Mouse (Mus musculus): ENCODE measurements at regions not wholly inside any gene's neighbourhood (a gene's known extent, or its start where the extent isn't known, plus 50 kb on each side); places are given as distances from the start of the nearest gene placed in this dataset.
A peak's percentile ranks its signal among the peaks of the same experiment; 100 is the strongest.
"Not testable (repeated sequence)": the region's sequence is repeated elsewhere in the genome, so short reads cannot be mapped to it uniquely, and the experiment has no call there.

DNA sequence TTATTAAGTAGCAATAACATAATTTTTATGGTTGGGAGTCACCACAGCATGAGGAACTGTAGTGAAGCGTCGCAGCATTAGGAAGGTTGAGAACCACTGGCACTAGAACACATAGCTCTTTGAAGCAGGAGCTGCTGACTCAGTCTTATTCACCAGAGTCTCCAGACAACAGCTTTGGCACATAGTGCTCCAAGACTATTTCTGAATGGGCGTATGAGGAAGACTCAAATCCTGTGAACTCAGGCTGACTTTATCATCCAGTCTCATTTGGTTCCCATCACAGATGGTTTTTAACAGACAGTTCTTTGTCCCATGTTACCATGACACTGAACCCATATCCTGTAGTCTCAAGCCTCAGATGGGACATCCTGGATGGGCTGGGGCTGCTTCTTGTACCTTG is 282.5 kb downstream of the 4933412E24Rik start:
- no peak for DNase-seq (ENCODE audit: low spot score)

DNA sequence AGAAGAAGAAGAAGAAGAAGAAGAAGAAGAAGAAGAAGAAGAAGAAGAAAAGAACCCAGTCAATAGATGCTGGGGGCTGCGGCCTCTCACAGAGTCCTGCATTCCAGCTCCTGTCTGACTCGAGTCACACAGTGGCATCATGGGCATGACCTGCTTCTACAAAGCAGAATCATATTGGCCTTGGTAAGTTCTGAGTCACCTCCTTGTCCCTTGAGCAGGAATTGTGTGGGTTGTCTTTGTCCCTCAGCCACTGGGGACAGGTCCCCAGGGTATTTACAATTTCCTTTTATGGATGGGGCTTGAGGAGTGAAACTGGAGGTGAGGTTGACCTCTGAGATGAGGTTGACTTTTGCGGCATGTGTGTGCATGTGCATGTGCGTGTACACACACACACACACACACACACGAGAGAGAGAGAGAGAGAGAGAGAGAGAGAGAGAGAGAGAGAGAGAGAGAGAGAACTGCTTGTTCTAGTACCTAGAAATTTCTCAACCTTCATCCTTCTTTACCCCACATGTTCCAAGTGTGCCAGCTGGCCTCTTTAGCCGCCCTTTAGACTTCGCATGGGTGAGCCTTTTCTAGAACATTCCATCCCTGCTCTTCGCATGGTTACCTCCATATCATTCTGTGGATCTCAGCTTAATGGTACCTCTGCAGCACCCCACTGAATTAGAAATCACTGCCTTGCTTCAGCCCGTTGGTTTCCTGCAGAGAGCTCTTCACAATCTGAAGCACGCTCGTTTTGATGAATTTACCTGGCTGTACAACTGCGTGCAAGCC is 283.2 kb downstream of the 4933412E24Rik start:
- no peak for DNase-seq (ENCODE audit: low spot score)

DNA sequence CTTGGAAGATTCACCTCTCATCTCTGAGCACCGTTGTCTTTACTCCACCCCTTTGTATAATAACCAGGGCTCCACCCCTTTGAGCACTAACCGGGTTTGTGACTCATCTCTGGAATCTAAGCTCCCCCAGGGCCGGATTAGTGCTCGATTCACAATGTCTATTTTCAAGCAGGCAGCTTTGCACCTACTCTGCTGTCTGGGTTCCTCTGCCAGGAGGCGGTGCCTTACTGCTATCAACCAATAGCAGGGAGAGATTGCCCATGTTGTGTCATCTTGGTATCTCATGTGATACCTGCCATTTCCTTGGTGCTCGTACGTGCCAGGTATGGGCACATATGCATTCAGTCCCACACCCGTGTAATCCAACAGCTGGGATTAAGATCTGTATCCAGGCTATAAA is 285.3 kb downstream of the 4933412E24Rik start:
- DNase-seq (ENCODE audit: low spot score), result no peak

DNA sequence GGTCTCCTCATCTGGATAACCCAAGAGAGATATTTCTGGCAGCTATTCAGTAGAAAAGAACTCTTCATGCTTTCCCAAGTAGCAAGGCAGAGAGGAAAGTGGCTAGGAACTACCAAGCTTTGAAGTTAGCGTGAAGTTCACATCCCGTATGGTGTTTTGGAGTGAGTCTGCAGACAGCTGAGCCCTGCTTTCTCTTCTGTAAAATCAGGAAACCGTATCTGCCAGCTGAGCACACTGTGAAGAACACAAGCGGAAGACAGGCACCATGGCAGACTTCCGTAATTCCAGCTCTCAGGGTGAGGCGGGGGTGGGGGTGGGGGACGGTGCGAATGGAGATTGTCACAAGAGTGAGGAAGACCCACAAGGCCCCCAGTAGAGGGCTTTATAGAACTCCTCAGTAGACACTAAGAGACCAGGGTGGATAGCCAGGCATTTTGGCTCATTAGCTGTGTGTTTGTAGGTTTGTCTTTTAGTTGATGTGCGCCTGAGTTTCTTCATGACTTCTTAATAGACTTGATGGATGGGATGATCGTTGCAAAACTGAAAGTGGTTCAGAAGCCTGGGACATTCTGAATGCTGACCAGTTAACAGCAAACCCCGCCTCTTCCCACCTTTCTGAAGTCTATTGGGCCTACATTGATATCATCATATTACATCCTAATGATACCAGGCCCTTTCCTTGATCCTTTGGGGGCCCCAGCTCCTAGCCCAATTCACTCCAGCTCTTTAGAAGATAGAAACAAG is 287.4 kb downstream of the 4933412E24Rik start:
- DNase-seq (ENCODE audit: low spot score), result no peak

DNA sequence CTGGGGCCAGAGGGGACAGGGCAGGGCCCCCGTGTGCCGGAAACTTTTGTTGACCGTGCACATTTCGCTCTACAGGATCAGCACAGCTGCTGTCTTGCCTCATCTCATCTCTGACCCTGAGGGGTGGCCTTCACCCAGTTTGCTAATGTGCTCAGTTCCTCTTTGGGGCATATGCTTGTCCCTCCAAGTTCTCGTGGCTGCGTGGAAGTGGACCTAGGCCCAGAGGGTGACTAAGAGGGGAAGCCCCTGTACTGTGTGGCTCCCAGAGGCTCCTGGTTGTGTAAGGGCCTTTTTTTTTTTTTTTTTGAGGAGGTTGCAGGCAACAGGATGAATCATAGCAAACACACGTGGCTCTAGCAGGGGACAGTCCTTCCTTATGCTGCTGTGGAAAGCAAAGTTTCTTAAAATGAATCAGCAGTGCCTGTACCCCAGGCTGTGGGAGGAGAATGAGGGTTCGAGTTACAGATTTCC is 288.2 kb downstream of the 4933412E24Rik start:
- DNase-seq (ENCODE audit: low spot score), result peak; percentile 24

DNA sequence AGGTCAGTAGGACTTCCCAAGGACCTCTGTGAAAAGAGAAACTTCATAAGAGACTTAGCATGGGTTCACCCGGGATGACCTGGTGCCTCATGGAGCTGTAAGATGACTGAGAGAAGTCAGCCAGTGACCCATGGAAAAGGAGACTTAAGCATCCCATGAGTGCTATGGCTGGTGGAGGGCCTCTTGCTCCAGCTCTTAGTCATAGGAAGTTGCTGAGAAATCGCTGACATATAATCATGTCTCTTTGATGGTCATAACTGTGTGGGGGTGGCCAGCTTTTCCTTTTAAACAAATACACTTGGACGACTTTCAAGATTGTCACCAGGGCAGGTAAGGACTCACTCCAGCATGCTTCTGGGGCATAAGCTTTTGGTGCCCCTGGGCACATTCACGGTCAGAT is 290.5 kb downstream of the 4933412E24Rik start:
- no peak for DNase-seq (ENCODE audit: low spot score)

DNA sequence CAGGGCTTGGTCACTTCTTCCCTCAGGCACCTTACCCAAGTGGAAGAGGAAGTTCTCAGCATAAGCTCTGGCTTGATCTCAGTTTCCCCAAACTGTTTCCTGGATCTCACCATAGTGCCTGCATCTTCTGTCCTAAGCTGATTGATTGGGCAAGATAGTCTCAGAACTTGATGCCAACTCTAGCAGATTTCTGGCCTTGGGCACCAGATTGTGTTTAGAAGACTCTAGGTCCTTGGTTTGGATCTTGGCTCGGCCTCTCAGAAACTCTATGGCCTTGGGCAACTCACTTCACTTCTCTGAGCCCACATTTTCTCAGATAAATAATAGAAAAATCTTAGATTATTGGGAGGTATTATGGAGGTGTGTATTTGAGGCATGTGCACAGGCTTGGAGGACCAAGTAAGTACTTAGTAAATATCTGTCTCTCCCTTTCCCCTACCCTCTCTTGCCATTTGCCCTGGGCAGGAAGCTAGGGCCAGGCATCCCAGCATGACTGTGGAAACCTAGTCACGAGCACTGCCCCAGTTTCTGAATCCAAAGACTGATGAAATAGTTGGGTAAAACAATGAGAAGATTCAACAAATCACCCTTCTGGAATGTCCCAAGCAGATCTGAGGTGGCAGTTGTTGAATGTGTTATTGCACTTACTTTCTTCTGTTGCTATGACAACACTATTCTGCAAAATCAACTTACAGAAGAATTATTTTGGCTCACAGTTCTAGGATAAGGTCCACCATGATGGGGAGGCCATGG is 293.6 kb downstream of the 4933412E24Rik start:
- no peak for DNase-seq (ENCODE audit: low spot score)

DNA sequence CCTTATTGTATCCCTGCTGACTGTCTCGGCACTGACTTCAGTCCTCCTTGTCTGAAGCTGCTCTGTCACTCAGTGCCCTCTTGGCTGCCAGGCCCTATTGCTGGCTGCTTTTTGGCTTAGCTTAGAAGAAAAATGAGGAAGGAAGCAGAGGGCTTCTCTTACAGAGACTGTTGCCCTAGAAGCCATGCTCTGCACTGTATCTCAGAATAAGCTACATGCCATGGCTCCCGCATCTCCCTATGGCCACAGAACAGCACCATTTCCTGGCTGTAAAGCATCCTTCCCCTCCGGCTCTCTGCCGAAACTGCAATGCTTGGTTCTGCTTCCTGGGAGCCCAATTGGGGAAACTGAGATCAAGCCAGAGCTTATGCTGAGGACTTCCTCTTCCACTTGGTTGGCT is 295.0 kb downstream of the 4933412E24Rik start:
- DNase-seq (ENCODE audit: low spot score), result no peak

DNA sequence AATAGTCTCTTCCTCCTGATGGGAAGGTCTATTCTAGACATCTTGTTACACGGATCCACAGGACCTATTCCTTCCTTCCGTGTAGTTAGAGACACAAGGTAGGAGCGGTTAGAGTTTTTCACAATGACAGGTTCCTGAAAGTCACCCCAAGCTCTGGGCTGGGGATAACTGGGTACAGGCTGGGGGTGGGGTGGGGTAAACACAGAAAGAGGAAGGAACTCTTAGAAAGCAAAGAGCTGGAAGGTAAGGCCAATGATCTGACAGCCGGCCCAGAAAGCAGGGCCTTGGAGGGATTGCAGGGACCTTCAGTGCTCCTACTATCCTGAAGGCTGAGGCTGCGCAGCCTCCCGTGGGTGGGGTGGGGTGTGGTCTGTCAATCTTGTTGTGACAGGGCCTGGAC is 295.4 kb downstream of the 4933412E24Rik start:
- DNase-seq (ENCODE audit: low spot score), result no peak

DNA sequence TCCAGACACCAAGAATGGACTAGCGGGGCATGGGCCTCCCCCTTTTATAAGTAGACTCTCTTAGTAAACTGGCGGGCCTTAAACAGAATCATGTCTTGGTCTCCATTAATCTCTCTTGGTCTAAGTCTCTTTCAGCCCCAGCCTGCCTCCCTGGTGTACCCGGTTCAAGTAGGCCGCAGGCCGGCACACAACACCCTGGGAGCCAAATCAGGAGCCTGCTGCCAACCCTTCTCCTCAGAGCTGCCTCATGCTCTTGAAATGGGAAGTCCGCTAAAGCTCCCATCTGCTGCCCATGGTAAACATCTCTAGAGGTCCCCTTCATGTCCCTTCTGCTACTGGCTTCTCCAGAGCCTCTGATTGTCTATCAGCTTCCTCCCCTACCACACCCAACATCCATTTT is 296.3 kb downstream of the 4933412E24Rik start:
- no peak for DNase-seq (ENCODE audit: low spot score)

DNA sequence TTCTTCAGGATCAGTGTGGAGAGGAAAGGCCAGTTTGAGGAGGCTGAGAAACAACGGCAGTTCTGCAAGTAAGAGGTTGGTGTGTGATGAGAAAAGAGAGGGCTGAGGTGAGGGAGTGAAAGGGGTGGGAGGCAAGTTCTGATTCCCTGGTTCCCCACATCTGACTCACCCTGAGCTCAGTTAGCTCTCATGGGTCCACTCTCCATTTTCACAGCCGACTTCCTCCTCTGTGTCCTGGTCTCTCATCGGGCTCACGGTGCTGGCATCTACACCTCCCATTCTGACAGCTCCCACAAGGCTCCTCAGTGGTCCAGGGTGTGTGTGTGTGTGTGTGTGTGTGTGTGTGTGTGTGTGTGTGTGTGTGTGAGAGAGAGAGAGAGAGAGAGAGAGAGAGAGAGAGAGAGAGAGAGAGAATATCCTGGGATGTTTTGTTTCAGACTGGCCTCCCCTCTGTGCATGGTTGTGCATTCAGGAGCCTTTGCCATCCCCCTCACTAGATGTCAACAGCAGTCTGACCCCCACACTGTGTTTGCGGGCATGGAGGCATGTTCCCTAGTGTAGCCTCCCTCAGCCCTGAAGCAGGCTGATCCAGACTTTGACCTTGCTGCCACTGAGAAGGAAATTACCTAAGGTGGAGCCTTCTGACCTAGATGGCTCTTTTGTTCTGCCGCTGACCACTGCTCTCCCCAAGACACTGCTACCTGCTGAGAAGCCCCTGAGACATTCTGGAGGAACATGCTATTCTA is 296.9 kb downstream of the 4933412E24Rik start:
- not testable (repeated sequence) for DNase-seq (ENCODE audit: low spot score)

DNA sequence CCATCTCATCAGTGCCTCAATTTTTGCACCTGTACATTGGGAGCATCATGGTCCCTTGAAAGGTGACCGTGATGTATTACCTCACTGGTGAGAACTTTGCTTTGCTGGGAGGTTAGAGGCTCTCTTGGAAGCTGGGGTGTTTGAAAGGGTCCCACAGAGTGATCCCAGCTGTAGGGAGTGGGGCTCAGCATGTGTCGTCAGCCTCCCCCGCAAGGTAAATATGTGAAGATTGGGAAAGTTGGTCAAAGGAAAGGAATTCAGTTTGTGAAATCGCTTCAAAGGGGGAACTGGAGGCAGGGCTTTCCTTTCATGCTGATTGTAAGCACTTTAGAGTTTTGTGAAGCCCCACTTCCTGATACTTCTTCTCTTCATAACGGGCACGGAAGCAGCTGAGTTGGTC is 299.5 kb downstream of the 4933412E24Rik start:
- DNase-seq (ENCODE audit: low spot score), result no peak

DNA sequence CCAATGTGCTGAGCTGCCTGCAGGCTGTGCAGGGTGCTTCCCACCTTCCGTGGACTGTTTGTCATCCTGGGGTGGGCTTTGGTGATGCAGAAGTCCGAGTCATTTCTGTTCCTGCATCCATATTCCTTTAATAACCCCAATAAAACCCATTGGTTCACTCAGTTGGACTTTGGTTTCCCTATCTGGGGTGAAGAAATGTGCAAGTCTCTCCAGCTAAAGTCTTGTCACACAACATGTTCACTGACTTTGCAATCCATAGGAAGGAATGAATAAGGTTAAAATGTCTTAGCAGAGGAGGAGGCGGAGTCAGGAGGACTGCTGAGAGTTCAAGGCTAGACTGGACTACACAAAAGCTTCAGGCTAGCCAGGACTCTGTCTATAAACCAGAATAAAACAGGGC is 300.5 kb downstream of the 4933412E24Rik start:
- DNase-seq (ENCODE audit: low spot score), result no peak

DNA sequence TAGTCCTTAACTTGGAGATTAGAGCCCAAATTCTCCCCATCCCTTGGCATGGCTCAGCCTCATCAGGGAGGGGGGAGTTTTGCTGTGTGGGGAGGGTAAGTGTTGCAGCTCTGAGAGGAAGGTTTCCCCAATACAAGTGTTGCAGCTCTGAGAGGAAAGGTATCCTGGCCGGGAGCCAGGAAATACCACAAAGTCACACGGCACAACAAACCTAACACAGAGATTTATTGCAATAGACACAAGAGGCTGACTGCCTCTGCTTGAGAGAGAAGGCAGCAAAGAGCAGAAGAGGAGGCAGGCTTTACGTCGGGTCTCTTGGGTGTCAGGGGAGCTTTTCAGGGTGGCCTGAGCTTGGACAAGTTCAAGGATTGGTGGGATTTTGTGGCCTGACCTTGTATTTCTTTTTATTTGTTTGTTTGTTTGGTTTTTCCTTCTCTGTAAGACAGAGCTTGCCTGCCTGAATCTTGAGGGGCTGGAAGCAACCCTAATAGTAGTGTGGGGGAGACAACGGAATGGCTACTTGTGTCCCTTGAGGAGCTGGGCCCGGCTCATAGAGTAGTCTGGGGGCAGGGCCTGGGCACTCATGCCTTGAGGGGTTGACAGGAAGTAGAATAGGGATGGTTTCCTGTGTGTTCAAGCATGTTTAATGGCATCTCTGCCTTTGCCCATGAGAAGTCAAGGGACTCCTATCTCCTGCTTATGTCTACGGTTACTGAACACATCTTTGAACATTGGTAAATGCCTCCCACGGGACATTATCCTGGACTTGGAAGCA is 302.3 kb downstream of the 4933412E24Rik start:
- DNase-seq (ENCODE audit: low spot score), result no peak

DNA sequence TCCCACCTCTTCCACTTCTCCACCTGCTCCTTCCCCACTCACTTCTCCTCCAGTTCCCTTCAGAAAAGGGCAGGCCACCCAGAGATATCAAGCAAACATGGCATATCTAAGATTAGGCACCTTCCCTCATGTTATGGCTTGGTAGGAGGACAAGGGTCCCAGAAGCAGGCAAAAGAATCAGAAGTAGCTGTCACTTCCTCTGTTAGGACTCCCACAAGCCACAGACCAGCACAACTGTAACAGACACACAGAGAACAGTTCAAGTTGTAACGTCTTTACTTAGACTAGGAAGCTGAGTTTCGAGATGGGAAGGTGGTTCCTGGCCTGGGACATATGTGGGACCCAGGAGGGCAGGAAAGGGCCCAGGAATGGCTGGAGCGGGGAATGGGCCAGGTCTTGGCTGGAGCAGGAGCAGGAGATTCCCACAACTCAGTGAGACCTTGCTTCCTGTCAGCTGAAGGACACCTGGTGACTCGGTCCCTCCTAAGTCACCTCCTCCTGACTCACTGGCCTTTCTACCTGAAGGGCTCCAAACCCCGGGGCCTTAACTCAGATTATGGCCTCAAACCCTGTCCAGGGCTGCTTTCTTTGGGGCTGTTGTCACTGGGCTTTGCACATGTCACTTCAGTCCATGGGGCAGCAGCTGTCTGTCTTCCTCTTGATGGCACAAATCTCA is 304.2 kb downstream of the 4933412E24Rik start:
- no peak for DNase-seq (ENCODE audit: low spot score)

DNA sequence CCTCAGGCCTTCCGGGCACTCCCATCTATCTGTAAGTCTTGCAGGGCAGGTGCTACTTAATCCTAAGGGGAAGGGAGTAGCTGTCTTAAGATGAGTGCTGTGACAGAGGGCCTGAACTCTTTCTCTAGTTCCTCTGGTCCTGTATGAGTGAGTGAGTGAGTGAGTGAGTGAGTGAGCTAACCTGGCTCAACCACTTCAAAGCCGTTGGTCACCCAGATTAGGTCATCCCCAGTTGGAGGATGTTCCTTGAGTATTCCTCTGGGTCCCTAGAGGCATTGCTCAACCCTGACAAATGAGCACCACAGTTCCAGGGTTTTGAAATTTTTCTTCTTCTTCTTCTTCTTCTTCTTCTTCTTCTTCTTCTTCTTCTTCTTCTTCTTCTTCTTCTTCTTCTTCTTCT is 306.5 kb downstream of the 4933412E24Rik start:
- DNase-seq (ENCODE audit: low spot score), result no peak

DNA sequence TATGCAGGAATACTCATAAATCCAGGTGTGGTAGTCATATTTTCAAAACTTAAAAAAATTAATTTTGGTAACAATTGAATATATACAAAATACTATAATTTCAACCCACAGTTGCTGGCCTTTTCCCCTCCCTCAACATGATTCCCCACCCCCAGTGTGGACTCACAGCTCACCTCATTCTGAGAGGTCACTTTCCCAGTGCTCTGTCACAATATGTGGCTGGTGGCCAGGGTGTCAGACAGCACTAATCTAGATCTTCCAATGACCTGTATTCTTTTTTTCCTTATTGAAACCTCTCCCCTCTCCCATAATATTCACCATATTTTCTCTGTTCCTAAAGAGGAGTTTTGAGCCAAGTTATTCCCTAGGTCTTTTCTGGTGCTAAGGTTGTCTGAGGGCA is 308.0 kb downstream of the 4933412E24Rik start:
- no peak for DNase-seq (ENCODE audit: low spot score)

DNA sequence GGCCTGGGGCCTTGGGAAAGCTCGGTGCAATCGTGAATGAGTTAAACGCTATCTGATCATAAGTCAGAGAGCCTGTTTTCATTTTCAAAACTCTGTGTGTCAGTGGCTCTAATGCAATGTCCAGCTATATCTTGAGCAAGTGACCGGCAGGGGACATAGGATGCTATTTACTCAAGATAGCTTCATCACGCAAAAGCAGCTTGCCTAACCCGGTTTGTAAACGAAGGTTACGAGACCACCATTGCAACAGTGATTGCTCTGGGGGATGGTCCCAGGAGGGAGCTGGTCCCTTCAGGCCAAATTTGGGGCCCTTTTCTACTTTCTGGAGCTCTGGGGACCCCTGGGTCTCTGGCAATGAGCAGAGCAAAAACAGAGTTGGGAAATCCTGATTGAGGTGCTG is 309.3 kb downstream of the 4933412E24Rik start:
- no peak for DNase-seq (ENCODE audit: low spot score)
